Comparison of ENCODE assay signal across 24 mouse cellular contexts in the genomic region with DNA sequence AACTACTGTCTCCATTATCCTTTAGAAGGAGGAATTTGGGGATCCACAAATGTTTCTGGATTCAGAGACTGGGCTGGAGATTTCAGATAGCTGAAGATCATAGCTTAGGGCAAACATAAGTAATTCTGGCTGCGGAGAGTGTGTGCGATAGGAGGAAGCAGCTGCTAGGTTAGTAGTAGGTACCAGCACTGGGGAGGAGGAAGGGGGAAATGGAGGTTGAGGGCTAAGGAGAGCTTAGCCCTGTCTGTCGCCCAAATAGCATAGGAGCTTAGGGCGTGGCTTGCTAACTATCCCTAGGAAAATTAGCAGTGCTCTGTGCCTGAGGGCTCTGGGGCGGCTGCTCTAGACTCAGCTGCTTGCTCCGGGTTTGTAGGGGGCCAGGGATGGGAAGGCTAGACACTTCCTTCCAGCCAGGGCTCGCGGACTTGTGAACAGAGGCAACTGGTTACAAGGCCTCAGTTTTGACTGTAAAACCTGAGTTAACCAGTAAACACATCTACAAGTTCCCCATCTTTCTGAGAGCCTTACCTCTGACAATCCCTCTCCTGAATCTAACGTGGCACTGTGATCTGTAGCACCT. TPM values are rescaled to one million over a fixed set of nuclear protein-coding genes. Genes with fewer than 3 reads are reported as not detected.
DNase-seq lines count a peak whose midpoint lies in the region; ATAC-seq lines count a peak whose summit lies in the region.
"Had no signal": no experiment of that assay in that cellular context is flagged by ENCODE, and none has a peak within 500 bp of the region (broad histone marks: within the 10 kb centered on the region; RNA-seq: fewer than 3 reads in every experiment).

No protein-coding gene starts in this region.

- intact Hi-C loops in heart, postnatal 10 days (cut with DNase I), result no loop called here

- peaks cover 9% of the 10 kb centered on the region; the same call in 1 of the 2 replicates for H3K4me1 ChIP-seq in heart, embryonic 11.5 days (ENCODE audit: control insufficient read depth, insufficient read depth, low read length)
- peaks cover 48% of the 10 kb centered on the region for H3K4me1 ChIP-seq in limb, embryonic 10.5 days

- peaks cover 77% of the 10 kb centered on the region for H3K27me3 ChIP-seq in heart, embryonic 11.5 days (ENCODE audit: control insufficient read depth, insufficient read depth, low read length)
- peaks cover 100% of the 10 kb centered on the region for H3K27me3 ChIP-seq in limb, embryonic 10.5 days (ENCODE audit: low read depth, poor library complexity, severe bottlenecking)

- H3K9me3 ChIP-seq in heart, embryonic 11.5 days (replicated peaks; ENCODE audit: control insufficient read depth, low read length), result no peaks in the 10 kb centered on the region
- no peaks in the 10 kb centered on the region for H3K9me3 ChIP-seq in limb, embryonic 10.5 days (replicated peaks)
- H3K9me3 ChIP-seq: embryonic facial prominence, embryonic 10.5 days; heart, embryonic 10.5 days; kidney, embryonic 15.5 days; midbrain, embryonic 12.5 days; neural tube, embryonic 12.5 days had no signal

- no peak for ATAC-seq in heart, embryonic 11.5 days (replicated peaks; ENCODE audit: insufficient number of reproducible peaks, low FRiP score, low TSS enrichment)
- ATAC-seq in megakaryocyte-erythroid progenitor cell, adult 5-6 weeks (replicated peaks; ENCODE audit: low FRiP score, low TSS enrichment, poor library complexity, severe bottlenecking), result no peak
- ATAC-seq: lung, postnatal 0 days; Patski had no signal

- no peaks in the 10 kb centered on the region for H3K36me3 ChIP-seq in heart, embryonic 11.5 days (ENCODE audit: control insufficient read depth, insufficient read depth, low read length)
- no peaks in the 10 kb centered on the region for H3K36me3 ChIP-seq in limb, embryonic 10.5 days
- H3K36me3 ChIP-seq: embryonic facial prominence, embryonic 10.5 days; G1E; heart, embryonic 10.5 days; kidney, embryonic 15.5 days; midbrain, embryonic 12.5 days; neural tube, embryonic 12.5 days had no signal

- no peak overlapping the region for H3K9ac ChIP-seq in heart, embryonic 11.5 days (ENCODE audit: low read depth, low read length)
- H3K9ac ChIP-seq: kidney, embryonic 15.5 days; midbrain, embryonic 12.5 days; neural tube, embryonic 12.5 days had no signal

- H3K4me3 ChIP-seq in heart, embryonic 11.5 days (ENCODE audit: low read depth, low read length), result no peak overlapping the region
- H3K4me3 ChIP-seq in limb, embryonic 10.5 days, result no peak overlapping the region
- H3K4me3 ChIP-seq: embryonic facial prominence, embryonic 10.5 days; heart, embryonic 10.5 days; kidney, embryonic 15.5 days; midbrain, embryonic 12.5 days; neural tube, embryonic 12.5 days had no signal

- peak; percentile 69 for DNase-seq in heart, adult 11 months
- peak; percentile 12 to 25 for DNase-seq in B cell, adult 2 months
- DNase-seq in embryo, embryonic 10 days (ENCODE audit: low spot score), result peak; percentile 21
- peak; percentile 44 for DNase-seq in limb, embryonic 10.5 days (ENCODE audit: low spot score)
- DNase-seq in heart, postnatal 10 days, result no peak
- DNase-seq: cerebellum, adult 11-12 months; kidney, adult 11 months; kidney, postnatal 36 days; liver; thymus, adult 2 months had no signal

- no peak overlapping the region for H3K27ac ChIP-seq in heart, embryonic 11.5 days (ENCODE audit: low read depth, low read length)
- H3K27ac ChIP-seq in limb, embryonic 10.5 days, result no peak overlapping the region
- H3K27ac ChIP-seq: embryonic facial prominence, embryonic 10.5 days; heart, embryonic 10.5 days; hindbrain, postnatal 0 days; kidney, embryonic 15.5 days; macrophage; midbrain, embryonic 12.5 days; neural tube, embryonic 12.5 days had no signal

- no peak overlapping the region for H3K4me2 ChIP-seq in heart, embryonic 11.5 days
- H3K4me2 ChIP-seq: kidney, embryonic 15.5 days; midbrain, embryonic 12.5 days; neural tube, embryonic 12.5 days had no signal

- WGBS in heart, embryonic 11.5 days (ENCODE audit: insufficient replicate concordance), result 9% methylated on average over 9 of the region's 9 CpGs
- WGBS in limb, embryonic 10.5 days, result 3% methylated on average over 9 of the region's 9 CpGs

RNA-seq across cellular contexts. Expression of gene Prdm8, which starts 4.7 kb away (rescaled TPM):
- polyA plus RNA-seq in heart, embryonic 11.5 days (2014; fragmentation: Nextera tagmentation; extraction: Ambion mirVana), result not detected in 2 replicates
- 0.08 TPM in 1 of 2 replicates, not detected in the other for polyA plus RNA-seq in limb, embryonic 10.5 days (2016; fragmentation: Nextera tagmentation; extraction: Ambion mirVana)
- under 1 TPM; 0.29 to 0.45 TPM for total RNA-seq in heart, postnatal 10 days (2021)
- not detected in 2 replicates for total RNA-seq in megakaryocyte-erythroid progenitor cell, adult 5-6 weeks (2014; fragmentation: Nextera tagmentation)
- total RNA-seq in megakaryocyte-erythroid progenitor cell, adult 5-6 weeks (2017), result not detected in 2 replicates
- total RNA-seq: G1E had no signal
- polyA plus RNA-seq: G1E; heart, embryonic 10.5 days; heart, postnatal 0 days; liver, embryonic 16.5 days; macrophage had no signal

Comparison
In these comparisons a context has a peak if more than half of its experiments do, and no peak if none do; other contexts are left out.
1. DNase-seq: peak in heart, adult 11 months (single experiment), B cell, adult 2 months (2 of 2), embryo, embryonic 10 days (single experiment) and limb, embryonic 10.5 days (single experiment); none in heart, postnatal 10 days (0 of 2).